Mouse (Mus musculus) central nervous system, embryonic 11.5 days (tissue): ENCODE measurements around the gene Gm49345. TPM values are rescaled to one million over a fixed set of nuclear protein-coding genes. Genes with fewer than 3 reads are reported as not detected.

ENCODE experiments used
- polyA plus RNA-seq: library from polyadenylated mRNA; depleted of rRNA; stranded (reverse); fragments of >200 nt; gene quantifications from 2 replicates; pipeline ENCODE4 v1.2.3, GENCODE M21; 2012; rRNA removed

The Gm49345 gene
- 0.11 TPM in 1 of 2 replicates, not detected in the other for polyA plus RNA-seq

DNA sequence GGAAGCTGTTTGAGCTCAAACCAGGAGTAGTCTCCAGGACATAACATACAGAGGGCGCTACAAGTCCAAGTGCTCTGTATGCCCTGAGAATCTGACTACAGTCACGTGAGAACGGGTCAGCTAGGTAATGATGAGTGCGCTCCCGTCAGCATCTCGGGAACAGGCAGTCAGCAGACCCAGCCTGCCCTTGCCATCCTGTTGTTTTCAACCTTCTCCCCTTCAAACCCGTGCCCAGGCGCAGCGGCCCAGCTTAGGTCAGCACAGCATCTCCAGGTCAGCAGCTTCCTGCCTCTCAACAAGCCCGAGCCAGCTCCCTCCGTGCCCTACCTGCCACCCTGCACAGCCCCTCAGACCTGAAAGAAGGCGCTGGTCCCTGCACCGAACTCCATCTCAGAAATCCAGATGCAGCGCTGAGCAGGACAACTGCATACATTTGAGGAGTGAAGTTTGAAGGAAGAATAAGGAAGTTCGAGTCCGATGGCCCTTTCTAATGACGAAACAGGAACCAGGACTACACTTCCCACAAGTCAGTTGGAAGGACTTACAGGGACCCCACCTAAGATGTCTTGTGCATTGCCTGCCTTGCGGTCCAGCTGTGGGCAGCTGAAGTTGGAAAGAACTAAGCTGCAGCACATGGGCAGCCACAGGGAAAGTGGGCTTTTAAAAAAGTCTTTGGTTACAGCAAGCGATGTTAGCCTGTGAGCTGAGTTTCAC, at the start of gene Gm49345, which contains the start of gene Zfp729a:
Gene Gm49345 (minus strand): TSS at position 476 of the 714 bp plus-strand sequence.
Gene Zfp729a (minus strand): TSS at position 498 of the 714 bp plus-strand sequence.

GRCm38 (mm10) chr13:67686971-67687370, 49.4 kb upstream of the Gm49345 start, which contains the start of gene Zfp738:
Gene Zfp738 (minus strand): TSS chr13:67687071.

GRCm38 (mm10) chr13:67609066-67609876, 28.3 kb downstream of the Gm49345 start, which contains the start of gene Zfp729b:
Gene Zfp729b (minus strand): TSS chr13:67609707.

GRCm38 (mm10) chr13:67553730-67554129, 83.8 kb downstream of the Gm49345 start, which contains the start of gene Zfp748:
Gene Zfp748 (minus strand): TSS chr13:67553830.

Other genes with a start within 250 kb of the Gm49345 start
- gene Zfp429, start 237.9 kb downstream of the Gm49345 start, polyA plus RNA-seq: 5.5 and 6.9 TPM in 2 replicates
- gene Zfp459, start 216.4 kb downstream of the Gm49345 start, polyA plus RNA-seq: 0.36 and 1.4 TPM in 2 replicates
- 2.3 and 4.8 TPM in 2 replicates for gene Zfp874a, start 186.1 kb downstream of the Gm49345 start, polyA plus RNA-seq
- gene Zfp874b, start 153.5 kb downstream of the Gm49345 start, polyA plus RNA-seq: 2.3 and 4.2 TPM in 2 replicates
- 6.4 and 10.1 TPM in 2 replicates for gene Zfp58, start 137.2 kb downstream of the Gm49345 start, polyA plus RNA-seq
- gene Gm26965, start 111.6 kb downstream of the Gm49345 start, polyA plus RNA-seq: not detected in 2 replicates
- gene Zfp87, start 111.6 kb downstream of the Gm49345 start, polyA plus RNA-seq: 12.7 and 20.2 TPM in 2 replicates
- 8.5 and 11.2 TPM in 2 replicates for gene Zfp748, start 83.9 kb downstream of the Gm49345 start, polyA plus RNA-seq
- gene Zfp729b, start 28.1 kb downstream of the Gm49345 start, polyA plus RNA-seq: 1.2 and 3.6 TPM in 2 replicates
- 1.9 and 3.4 TPM in 2 replicates for gene Zfp729a, start within 50 bp of the Gm49345 start, polyA plus RNA-seq
- gene Zfp738, start 49.3 kb upstream of the Gm49345 start, polyA plus RNA-seq: 6.1 and 11.8 TPM in 2 replicates
- gene Zfp65, start 91.4 kb upstream of the Gm49345 start, polyA plus RNA-seq: 5.8 and 10.6 TPM in 2 replicates
- 4.4 and 5.5 TPM in 2 replicates for gene Zfp85, start 117.5 kb upstream of the Gm49345 start, polyA plus RNA-seq
- 2.1 and 3.5 TPM in 2 replicates for gene Zfp493, start 141.9 kb upstream of the Gm49345 start, polyA plus RNA-seq
- 3.3 and 5.9 TPM in 2 replicates for gene Zfp273, start 176.0 kb upstream of the Gm49345 start, polyA plus RNA-seq
- gene Gm10037, start 193.3 kb upstream of the Gm49345 start, polyA plus RNA-seq: 4.2 and 6.3 TPM in 2 replicates
- 0.12 TPM in 1 of 2 replicates, not detected in the other for gene BC048507, start 225.6 kb upstream of the Gm49345 start, polyA plus RNA-seq